Mouse (Mus musculus): ENCODE measurements at regions not wholly inside any gene's neighbourhood (a gene's known extent, or its start where the extent isn't known, plus 50 kb on each side); places are given as distances from the start of the nearest gene placed in this dataset.

- Histone ChIP-seq H3K36me3 (ENCODE audit: control insufficient read depth, insufficient read depth, low read length, poor library complexity, severe bottlenecking) (no peaks in the 10 kb centered on the region), H3K9me3 (replicated peaks; ENCODE audit: control insufficient read depth, insufficient read depth, low read length, poor library complexity, severe bottlenecking) (no peaks in the 10 kb centered on the region), H3K27me3 (ENCODE audit: control insufficient read depth, insufficient read depth, low read length, poor library complexity, severe bottlenecking) (no peaks in the 10 kb centered on the region), H3K27ac (ENCODE audit: insufficient read depth, low read length) (no peak overlapping the region), H3K4me3 (ENCODE audit: low read depth, low read length) (no peak overlapping the region), H3K9ac (ENCODE audit: low read depth, poor library complexity, severe bottlenecking) (no peak overlapping the region), H3K4me1 (ENCODE audit: control insufficient read depth, insufficient read depth, low read length) (no peaks in the 10 kb centered on the region)
- no peak for TF ChIP-seq POLR2A (IDR thresholded peaks at IDR 0.05; ENCODE audit: insufficient read depth, low read length)
- no peak for TF ChIP-seq EP300 (IDR thresholded peaks at IDR 0.05; ENCODE audit: insufficient read depth, low read depth, low read length)
- no peak for TF ChIP-seq CTCF (IDR thresholded peaks at IDR 0.05; ENCODE audit: low read depth, low read length)
These were observed 59.3 kb upstream of the Nox4 start for GRCm38 (mm10) chr7:87186443-87187153.

- no peaks in the 10 kb centered on the region for H3K27me3 ChIP-seq (ENCODE audit: control insufficient read depth, insufficient read depth, low read length, poor library complexity, severe bottlenecking)
- no peaks in the 10 kb centered on the region for H3K4me1 ChIP-seq (ENCODE audit: control insufficient read depth, insufficient read depth, low read length)
- no peak overlapping the region for H3K27ac ChIP-seq (ENCODE audit: insufficient read depth, low read length)
- no peaks in the 10 kb centered on the region for H3K36me3 ChIP-seq (ENCODE audit: control insufficient read depth, insufficient read depth, low read length, poor library complexity, severe bottlenecking)
- no peak overlapping the region for H3K4me3 ChIP-seq (ENCODE audit: low read depth, low read length)
- H3K9me3 ChIP-seq (replicated peaks; ENCODE audit: control insufficient read depth, insufficient read depth, low read length, poor library complexity, severe bottlenecking): no peaks in the 10 kb centered on the region
- H3K9ac ChIP-seq (ENCODE audit: low read depth, poor library complexity, severe bottlenecking): no peak overlapping the region
- TF ChIP-seq POLR2A (IDR thresholded peaks at IDR 0.05; ENCODE audit: insufficient read depth, low read length): no peak
- no peak for TF ChIP-seq EP300 (IDR thresholded peaks at IDR 0.05; ENCODE audit: insufficient read depth, low read depth, low read length)
- TF ChIP-seq CTCF (IDR thresholded peaks at IDR 0.05; ENCODE audit: low read depth, low read length): no peak
These were observed 50.2 kb upstream of the Nox4 start for GRCm38 (mm10) chr7:87195647-87196046.

Measured in ES-Bruce4 (cell line).